Mouse (Mus musculus): ENCODE measurements around the gene Aqp8. TPM values are rescaled to one million over a fixed set of nuclear protein-coding genes. Genes with fewer than 3 reads are reported as not detected.

The Aqp8 gene
- total RNA-seq (2021) = not detected

DNA sequence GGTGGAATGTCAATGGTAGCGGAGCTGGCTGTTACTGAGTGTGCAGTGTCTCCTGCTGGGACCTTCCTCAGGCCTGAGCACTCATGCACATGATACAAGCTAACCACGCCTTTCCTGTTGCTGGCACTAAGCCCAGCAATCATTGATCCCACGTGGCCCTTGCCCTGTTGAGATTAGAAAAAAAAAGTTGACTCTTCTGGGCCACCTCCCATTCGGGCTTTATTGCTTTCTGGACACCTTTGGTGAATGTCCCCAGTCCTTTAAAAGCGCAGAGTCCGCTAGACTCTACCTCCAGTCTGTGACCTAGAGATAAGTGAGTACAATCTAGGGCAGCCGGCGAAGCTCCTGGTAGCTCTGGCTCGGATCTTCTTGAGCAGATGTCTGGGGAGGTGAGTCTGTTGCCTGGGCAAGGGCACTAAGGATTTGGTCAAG is at the start of gene Aqp8:
Gene Aqp8, plus strand, starts transcription at position 222 of the 432 bp plus-strand sequence.
- intact Hi-C loops (cut with DNase I) = loop anchor here (5.0 kb wide), 1 partner anchor 515 kb away; no protein-coding TSS in a partner anchor
- DNase-seq (ENCODE audit: low spot score in 2 of 2) = no peak

DNA sequence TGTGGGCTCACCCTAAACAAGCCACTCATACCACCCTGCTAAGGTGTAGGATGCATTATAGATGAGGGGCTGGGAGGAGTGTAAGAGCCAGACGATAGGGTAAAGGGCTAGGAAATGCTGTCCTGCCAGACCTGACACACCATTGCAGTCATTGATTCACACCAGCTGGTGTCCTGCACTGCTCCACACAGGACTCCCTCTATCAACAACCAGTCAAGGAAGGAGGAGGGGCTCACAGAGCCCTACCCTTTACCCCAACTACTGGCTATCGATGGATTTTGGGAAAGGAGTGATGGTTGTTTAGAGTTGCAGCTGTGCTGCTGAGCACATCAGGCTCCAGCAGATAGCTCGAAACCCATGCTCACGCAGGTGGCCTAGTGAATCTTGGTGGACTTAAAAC is 45.3 kb upstream of the Aqp8 start:
- intact Hi-C loops (cut with DNase I) = no loop called here
- DNase-seq (ENCODE audit: low spot score in 2 of 2) = no peak

GRCm38 (mm10) chr7:123417661-123418060 is 44.4 kb upstream of the Aqp8 start:
- no peak for DNase-seq (ENCODE audit: low spot score in 2 of 2)
- intact Hi-C loops (cut with DNase I) = no loop called here

GRCm38 (mm10) chr7:123419984-123420383 is 42.1 kb upstream of the Aqp8 start:
- intact Hi-C loops (cut with DNase I) = no loop called here
- no peak for DNase-seq (ENCODE audit: low spot score in 2 of 2)

GRCm38 (mm10) chr7:123421958-123422357 is 40.1 kb upstream of the Aqp8 start:
- intact Hi-C loops (cut with DNase I) = no loop called here
- DNase-seq (ENCODE audit: low spot score in 2 of 2) = no peak

GRCm38 (mm10) chr7:123424281-123424680 is 37.8 kb upstream of the Aqp8 start:
- no peak for DNase-seq (ENCODE audit: low spot score in 2 of 2)
- intact Hi-C loops (cut with DNase I) = no loop called here

- intact Hi-C loops (cut with DNase I) = no loop called here
Observed at GRCm38 (mm10) chr7:123425134-123425757, 36.8 kb upstream of the Aqp8 start.

DNA sequence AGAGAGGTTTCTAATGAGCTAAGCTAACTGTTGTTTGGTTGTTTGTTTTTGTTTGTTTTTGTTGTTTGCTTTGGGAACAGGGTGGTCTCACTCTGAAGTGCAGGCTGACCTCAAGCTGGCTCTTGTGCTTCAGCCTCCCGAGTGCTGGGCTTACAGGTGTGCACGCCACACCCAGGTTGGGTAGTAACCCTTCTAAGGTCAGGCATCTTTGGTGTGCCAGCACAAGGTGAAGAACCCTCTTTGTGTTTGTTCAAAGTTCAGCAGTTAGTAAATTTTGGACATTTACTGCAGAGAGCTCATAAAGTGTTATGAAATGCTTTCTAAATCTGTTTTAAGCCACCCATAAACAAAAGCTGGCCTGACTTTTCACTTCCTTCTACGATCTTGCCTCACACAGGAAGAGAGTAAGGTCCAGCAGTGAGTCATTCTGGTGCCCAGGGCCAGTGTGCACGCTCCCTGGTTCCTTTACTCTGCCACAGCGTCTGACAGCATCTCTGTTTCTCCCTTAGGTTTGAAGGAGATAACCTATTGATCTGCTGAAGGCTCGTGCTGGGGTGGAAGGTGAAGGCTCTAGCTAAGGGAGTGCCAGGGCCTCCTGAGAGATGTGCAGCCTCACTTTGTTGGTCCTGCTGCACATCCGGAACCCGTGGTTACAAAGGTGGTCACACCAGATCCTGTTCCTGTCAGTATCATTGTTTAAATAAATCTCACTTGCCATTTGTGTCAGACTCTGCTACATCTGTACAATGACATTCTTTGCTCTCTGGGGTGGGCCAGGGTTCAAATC is 32.3 kb upstream of the Aqp8 start:
- no peak for DNase-seq (ENCODE audit: low spot score in 2 of 2)
- intact Hi-C loops (cut with DNase I) = no loop called here

More at GRCm38 (mm10) chr7:123425134-123425757, 36.8 kb upstream of the Aqp8 start:
- DNase-seq (ENCODE audit: low spot score in 2 of 2) = no peak

DNA sequence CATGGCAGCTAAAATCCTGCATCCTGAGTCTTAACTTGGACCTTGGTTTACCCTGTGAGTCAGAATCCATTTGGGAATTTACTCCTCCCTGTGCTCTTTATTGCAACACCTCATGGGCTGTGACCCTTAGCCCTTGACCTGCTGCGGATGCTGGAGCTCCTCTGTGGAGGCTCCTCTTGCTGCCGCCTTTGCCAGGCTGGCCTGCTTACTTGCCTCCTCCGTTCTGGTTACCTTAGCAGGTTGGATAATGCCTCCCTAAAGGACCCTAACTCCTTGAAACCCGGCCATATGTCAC is 31.7 kb upstream of the Aqp8 start:
- intact Hi-C loops (cut with DNase I) = no loop called here
- no peak for DNase-seq (ENCODE audit: low spot score in 2 of 2)

DNA sequence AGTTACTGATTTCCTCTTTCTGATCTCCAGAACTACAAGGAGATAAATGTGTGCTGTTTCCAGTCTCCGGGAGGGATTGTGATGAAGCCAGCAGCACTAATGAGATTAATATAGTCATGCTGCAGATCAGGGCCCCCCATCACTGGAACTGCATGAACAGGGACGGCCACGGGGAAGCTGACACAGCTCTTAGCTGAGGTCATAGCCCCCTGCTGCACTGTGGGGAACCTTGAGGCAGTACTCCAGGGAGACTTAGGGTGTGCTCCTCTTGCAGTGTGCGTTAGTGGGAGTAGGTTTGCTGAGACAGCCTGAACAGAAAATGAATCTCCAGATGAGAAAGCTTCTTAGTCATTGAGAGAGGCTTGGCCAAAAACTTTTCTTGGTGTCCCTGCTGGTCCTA is 30.9 kb upstream of the Aqp8 start:
- intact Hi-C loops (cut with DNase I) = no loop called here
- DNase-seq (ENCODE audit: low spot score in 2 of 2) = no peak

DNA sequence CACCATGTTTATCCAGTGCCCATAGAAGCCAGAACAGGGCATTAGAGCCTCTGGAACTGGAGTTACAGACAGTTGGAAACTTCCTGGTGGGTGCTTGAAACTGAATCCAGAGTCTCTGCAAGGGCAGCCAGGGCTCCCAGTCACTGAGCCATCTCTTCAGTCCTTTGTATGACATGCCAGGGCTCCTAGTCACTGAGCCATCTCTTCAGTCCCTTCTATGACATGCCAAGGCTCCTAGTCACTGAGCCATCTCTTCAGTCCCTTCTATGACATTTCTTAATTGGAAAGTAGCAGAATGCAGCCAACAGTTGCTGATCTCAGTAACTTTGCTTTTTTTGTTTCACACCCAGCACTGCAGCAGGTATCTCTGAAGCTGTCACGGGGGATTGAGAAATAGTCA is 20.0 kb upstream of the Aqp8 start:
- intact Hi-C loops (cut with DNase I) = no loop called here
- DNase-seq (ENCODE audit: low spot score in 2 of 2) = no peak

DNA sequence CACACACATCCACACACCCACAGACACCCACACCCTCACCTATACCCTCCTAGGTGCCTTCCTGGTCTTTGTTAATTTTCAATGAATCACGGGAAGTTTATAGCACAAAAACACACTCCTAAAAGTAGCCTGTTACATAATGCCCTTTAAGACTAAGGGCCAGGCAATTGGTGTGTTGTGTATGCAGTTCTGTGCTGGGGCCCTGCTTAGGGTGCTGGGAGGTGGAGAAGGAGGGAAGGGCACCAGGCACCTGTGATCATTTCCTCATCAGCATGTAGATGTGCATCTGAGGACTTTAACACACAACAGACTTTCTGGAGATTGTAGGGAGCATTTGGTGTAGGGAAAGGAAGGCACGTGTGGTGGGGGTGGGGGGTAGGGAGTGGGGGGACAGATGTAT is 13.3 kb upstream of the Aqp8 start:
- no peak for DNase-seq (ENCODE audit: low spot score in 2 of 2)
- intact Hi-C loops (cut with DNase I) = no loop called here

DNA sequence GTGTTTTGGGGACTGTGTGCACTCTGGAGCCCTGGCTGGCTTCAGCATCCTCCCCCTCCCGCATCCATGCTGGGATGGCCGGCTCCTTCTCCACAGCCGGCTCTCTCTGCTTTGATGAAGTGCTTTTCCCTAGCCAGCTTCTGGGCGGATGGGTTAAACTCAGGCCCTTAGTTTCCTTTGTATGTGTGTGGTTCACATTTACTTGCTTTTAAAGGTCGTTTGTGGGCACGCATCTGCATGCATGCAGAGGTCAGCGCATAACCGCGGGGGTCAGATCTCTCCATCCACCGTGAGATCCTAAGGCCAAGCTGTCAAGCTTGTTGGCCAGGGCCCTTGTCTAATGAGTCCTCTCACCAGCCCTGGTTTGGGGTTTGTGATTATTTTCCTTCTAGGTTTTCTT is 12.4 kb upstream of the Aqp8 start:
- DNase-seq (ENCODE audit: low spot score in 2 of 2) = no peak
- intact Hi-C loops (cut with DNase I) = no loop called here

DNA sequence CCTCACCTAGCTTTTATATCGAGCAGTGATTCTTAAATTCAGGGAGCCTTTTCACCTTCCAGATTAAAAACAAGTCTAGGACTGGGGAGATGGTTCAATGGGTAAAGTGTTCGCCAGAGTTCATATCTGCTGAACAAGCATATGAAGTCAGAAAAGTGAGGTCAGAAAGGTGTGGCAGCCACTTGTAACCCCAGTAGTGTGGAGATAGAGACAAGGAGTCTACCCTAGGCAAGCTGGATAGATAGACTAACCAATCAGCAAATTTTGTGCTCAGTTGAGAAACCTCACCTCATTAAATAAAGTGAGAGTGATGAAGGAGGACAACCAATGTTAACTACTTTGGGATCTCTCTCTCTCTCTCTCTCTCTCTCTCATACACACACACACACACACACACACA is 11.6 kb upstream of the Aqp8 start:
- intact Hi-C loops (cut with DNase I) = no loop called here
- no peak for DNase-seq (ENCODE audit: low spot score in 2 of 2)

GRCm38 (mm10) chr7:123452551-123452950 is 9.5 kb upstream of the Aqp8 start:
- intact Hi-C loops (cut with DNase I) = no loop called here
- no peak for DNase-seq (ENCODE audit: low spot score in 2 of 2)

DNA sequence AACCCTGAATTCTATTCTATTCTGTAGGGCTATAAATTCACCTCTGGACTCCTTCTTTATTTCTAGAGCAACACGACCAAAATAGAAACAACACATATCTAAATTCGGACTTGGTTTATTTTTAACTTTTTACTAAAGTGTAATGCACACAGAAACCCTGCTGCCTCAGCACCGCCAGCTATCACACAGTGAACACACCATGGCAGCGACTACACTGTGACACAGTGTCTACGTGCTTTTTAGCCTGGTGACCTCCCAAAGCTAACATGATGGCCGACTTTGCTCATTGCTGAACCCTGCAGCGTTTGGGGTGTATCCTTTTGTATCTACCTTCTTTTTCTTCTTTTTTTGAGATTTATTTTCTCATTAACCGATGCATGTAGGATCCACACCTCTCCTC is 9.0 kb upstream of the Aqp8 start:
- intact Hi-C loops (cut with DNase I) = no loop called here
- DNase-seq (ENCODE audit: low spot score in 2 of 2) = no peak

DNA sequence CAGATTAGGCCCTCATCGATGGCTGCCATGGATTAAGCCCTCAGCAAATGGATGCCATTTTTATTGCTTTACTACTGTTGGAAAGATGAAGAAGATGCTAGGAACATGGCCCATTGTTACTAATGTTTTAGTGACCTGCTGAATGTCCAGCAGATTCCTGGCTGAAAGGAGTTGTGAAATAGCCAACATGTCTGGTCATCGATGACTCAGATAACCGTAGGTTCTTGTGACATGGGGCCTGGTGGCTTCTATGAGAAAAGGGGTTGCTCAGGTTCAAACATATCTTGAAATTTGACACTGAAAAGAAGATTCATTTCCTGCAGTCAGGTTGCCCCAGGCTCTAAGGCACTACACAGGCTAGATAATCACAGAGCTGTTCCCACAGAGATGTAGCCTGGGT is 7.0 kb upstream of the Aqp8 start:
- DNase-seq (ENCODE audit: low spot score in 2 of 2) = no peak
- intact Hi-C loops (cut with DNase I) = no loop called here

- intact Hi-C loops (cut with DNase I) = no loop called here
- DNase-seq (ENCODE audit: low spot score in 2 of 2) = no peak
Observed at GRCm38 (mm10) chr7:123458309-123458708, 3.8 kb upstream of the Aqp8 start.

DNA sequence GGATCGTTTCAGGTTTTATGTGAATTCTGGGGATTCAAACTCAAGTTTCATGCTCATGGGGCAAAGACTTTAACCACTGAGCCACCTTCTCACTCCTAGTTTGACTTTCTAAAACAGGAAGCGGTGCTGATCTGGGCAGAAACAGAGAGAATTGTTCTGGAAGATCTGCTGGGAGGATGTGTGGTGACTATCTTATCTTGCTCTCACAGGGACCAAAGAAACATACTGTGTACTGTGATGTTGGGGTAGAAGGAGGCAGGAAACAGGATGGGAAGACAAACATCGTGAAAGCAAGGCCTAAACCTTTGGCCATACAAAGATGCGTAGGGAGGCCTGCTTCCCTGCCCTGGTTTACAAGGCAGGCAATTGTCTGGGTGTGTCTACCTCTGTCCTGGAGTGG is 2.8 kb upstream of the Aqp8 start:
- intact Hi-C loops (cut with DNase I) = no loop called here
- DNase-seq (ENCODE audit: low spot score in 2 of 2) = no peak

GRCm38 (mm10) chr7:123461316-123461715 is 775 bp upstream of the Aqp8 start:
- intact Hi-C loops (cut with DNase I) = loop anchor here (5.0 kb wide), 1 partner anchor 514 kb away; no protein-coding TSS in a partner anchor
- no peak for DNase-seq (ENCODE audit: low spot score in 2 of 2)

DNA sequence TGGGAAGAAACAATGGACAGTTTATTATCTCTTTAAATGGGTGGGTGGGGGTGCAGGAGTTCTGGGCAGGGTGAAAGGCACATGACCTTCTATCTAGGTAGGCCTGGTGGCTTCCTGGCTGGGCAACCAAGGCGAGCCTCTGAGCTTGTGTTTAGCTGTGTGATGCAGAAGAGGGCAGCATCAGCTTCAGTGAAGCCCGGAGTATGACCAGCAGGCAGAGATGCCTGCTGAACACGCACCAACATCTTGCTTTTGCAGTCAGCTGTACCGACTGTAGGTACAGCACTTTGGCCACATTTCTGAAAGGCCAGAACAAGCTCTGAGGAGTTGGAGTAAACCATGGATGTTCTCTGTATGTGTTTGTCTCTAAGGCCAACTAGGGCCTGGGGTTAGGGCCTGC is 1.5 kb downstream of the Aqp8 start:
- no peak for DNase-seq (ENCODE audit: low spot score in 2 of 2)
- intact Hi-C loops (cut with DNase I) = loop anchor here (5.0 kb wide), 1 partner anchor 516 kb away; no protein-coding TSS in a partner anchor

Data from left cerebral cortex, postnatal 25 days (tissue).